Mouse (Mus musculus) CD4-positive, CD25-positive, alpha-beta regulatory T cell (primary cell): Measurements from ENCODE around the gene Blnk. TPM values are rescaled to one million over a fixed set of nuclear protein-coding genes. Genes with fewer than 3 reads are reported as not detected.

Experiments used
- polyA plus RNA-seq: library from polyadenylated mRNA; unstranded; fragments of 100-300 nt; shearing (Covaris generic); gene quantifications from one replicate; pipeline ENCODE4 v1.2.1, GENCODE M21; 2017

Gene Blnk
- 0.78 TPM for polyA plus RNA-seq

GRCm38 (mm10) chr19:40994057-40994585 lies at the start of gene Blnk:
Gene Blnk, minus strand, starts transcription at chr19:40994535.

GRCm38 (mm10) chr19:41029219-41029618 lies 34.9 kb upstream of the Blnk start, which contains the start of gene Dntt:
Gene Dntt, plus strand, starts transcription at chr19:41029275.

GRCm38 (mm10) chr19:40894519-40895392 lies 99.6 kb downstream of the Blnk start, which contains the start of gene Zfp518a:
Gene Zfp518a, plus strand, starts transcription at chr19:40894705.

Other genes with a start within 250 kb of the Blnk start
- gene Cc2d2b, start 245.8 kb downstream of the Blnk start, polyA plus RNA-seq = 2.6 TPM
- gene Ccnj, start 163.3 kb downstream of the Blnk start, polyA plus RNA-seq = 5.5 TPM
- gene Zfp518a, start 99.8 kb downstream of the Blnk start, polyA plus RNA-seq = 17.7 TPM
- gene Dntt, start 34.7 kb upstream of the Blnk start, polyA plus RNA-seq = 1.8 TPM
- gene Opalin, start 82.6 kb upstream of the Blnk start, polyA plus RNA-seq = not detected
- not detected for gene Tll2, start 212.3 kb upstream of the Blnk start, polyA plus RNA-seq